In genomic region chr1:130740781-130741720, GRCm38 (mm10) we compare ENCODE assay signal across 8 mouse cellular contexts. TPM values are rescaled to one million over a fixed set of nuclear protein-coding genes. Genes with fewer than 3 reads are reported as not detected.
DNase-seq lines count a peak whose midpoint lies in the region; ATAC-seq lines count a peak whose summit lies in the region.

No protein-coding gene starts in this region.

- H3K27ac ChIP-seq in forebrain, embryonic 10.5 days, result peak overlapping the region; percentile 60
- H3K27ac ChIP-seq in forebrain, embryonic 12.5 days, result no peak overlapping the region

- H3K4me2 ChIP-seq in forebrain, embryonic 12.5 days, result no peak overlapping the region

- ATAC-seq in forebrain, embryonic 12.5 days (ENCODE audit: low FRiP score), result no peak

- H3K4me3 ChIP-seq in forebrain, embryonic 10.5 days, result no peak overlapping the region
- H3K4me3 ChIP-seq in forebrain, embryonic 12.5 days (replicated peaks), result no peak overlapping the region
- H3K4me3 ChIP-seq in erythroblast, embryonic 14.5 days (replicated peaks), result peak overlapping the region; percentile 74

- no peak for DNase-seq in forebrain, embryonic 10.5 days (ENCODE audit: extremely low spot score, low spot score)
- peak; percentile 95 for DNase-seq in 416B (ENCODE audit: low read depth)
- peak; percentile 38 to 63 for DNase-seq in layer of hippocampus, adult 8-10 months (ENCODE audit: low spot score in 2 of 2)
- peak; percentile 42 for DNase-seq in lung, postnatal 25 days (ENCODE audit: low spot score)
- peak; percentile 58 for DNase-seq in yolk sac, embryonic 10.5 days (ENCODE audit: low spot score)
- DNase-seq in kidney, adult 9 months, result no peak

- peaks cover 21% of the 10 kb centered on the region for H3K4me1 ChIP-seq in forebrain, embryonic 10.5 days
- no peaks in the 10 kb centered on the region for H3K4me1 ChIP-seq in forebrain, embryonic 12.5 days
- H3K4me1 ChIP-seq in erythroblast, embryonic 14.5 days (ENCODE audit: control insufficient read depth), result peaks cover 100% of the 10 kb centered on the region

- no peaks in the 10 kb centered on the region for H3K9me3 ChIP-seq in forebrain, embryonic 10.5 days
- H3K9me3 ChIP-seq in forebrain, embryonic 12.5 days, result no peaks in the 10 kb centered on the region
- H3K9me3 ChIP-seq in erythroblast, embryonic 14.5 days (ENCODE audit: control insufficient read depth, low read length), result no peaks in the 10 kb centered on the region

- no peaks in the 10 kb centered on the region for H3K36me3 ChIP-seq in forebrain, embryonic 10.5 days (replicated peaks)
- H3K36me3 ChIP-seq in forebrain, embryonic 12.5 days (replicated peaks), result no peaks in the 10 kb centered on the region
- peaks cover 99% of the 10 kb centered on the region for H3K36me3 ChIP-seq in erythroblast, embryonic 14.5 days (ENCODE audit: control insufficient read depth)

- no peaks in the 10 kb centered on the region for H3K27me3 ChIP-seq in forebrain, embryonic 10.5 days (ENCODE audit: poor library complexity, severe bottlenecking)
- H3K27me3 ChIP-seq in forebrain, embryonic 12.5 days, result no peaks in the 10 kb centered on the region
- no peaks in the 10 kb centered on the region for H3K27me3 ChIP-seq in erythroblast, embryonic 14.5 days (ENCODE audit: control insufficient read depth)

- H3K9ac ChIP-seq in forebrain, embryonic 12.5 days, result no peak overlapping the region

- 57% methylated on average over 15 of the region's 15 CpGs for WGBS in forebrain, embryonic 10.5 days
- 60% methylated on average over 15 of the region's 15 CpGs for WGBS in forebrain, embryonic 12.5 days

RNA-seq across cellular contexts. Expression of gene AA986860, which starts 9.3 kb away (rescaled TPM):
- polyA plus RNA-seq in forebrain, embryonic 10.5 days (2016; fragmentation: Nextera tagmentation; extraction: Ambion mirVana), result 0.42 and 0.64 TPM in 2 replicates
- polyA plus RNA-seq in forebrain, embryonic 12.5 days (2016; fragmentation: Nextera tagmentation; extraction: Ambion mirVana), result 0.33 and 0.45 TPM in 2 replicates
- 5.3 and 6.5 TPM in 2 replicates for polyA plus RNA-seq in erythroblast, embryonic 14.5 days (2012)
- total RNA-seq in layer of hippocampus, adult 8-10 months (2022), result 1 to 10 TPM; 1.4 to 2.2 (median 1.5) TPM

RNA-seq across cellular contexts. Expression of gene Pfkfb2, which starts 12.0 kb away (rescaled TPM):
- 4.5 and 5.7 TPM in 2 replicates for polyA plus RNA-seq in forebrain, embryonic 10.5 days (2016; fragmentation: Nextera tagmentation; extraction: Ambion mirVana)
- 14.0 and 14.3 TPM in 2 replicates for polyA plus RNA-seq in forebrain, embryonic 12.5 days (2016; fragmentation: Nextera tagmentation; extraction: Ambion mirVana)
- polyA plus RNA-seq in erythroblast, embryonic 14.5 days (2012), result 0.28 and 0.32 TPM in 2 replicates
- 10 to 100 TPM; 46.1 to 48.5 (median 48.2) TPM for total RNA-seq in layer of hippocampus, adult 8-10 months (2022)

RNA-seq across cellular contexts. Expression of gene Yod1, which starts 23.9 kb away (rescaled TPM):
- polyA plus RNA-seq in forebrain, embryonic 10.5 days (2016; fragmentation: Nextera tagmentation; extraction: Ambion mirVana), result 10.6 and 11.5 TPM in 2 replicates
- polyA plus RNA-seq in forebrain, embryonic 12.5 days (2016; fragmentation: Nextera tagmentation; extraction: Ambion mirVana), result 18.0 and 18.9 TPM in 2 replicates
- polyA plus RNA-seq in erythroblast, embryonic 14.5 days (2012), result 0.54 and 0.58 TPM in 2 replicates
- total RNA-seq in layer of hippocampus, adult 8-10 months (2022), result 10 to 100 TPM; 15.4 to 19.2 (median 17.2) TPM

RNA-seq across cellular contexts. Expression of gene Gm29427, which starts 25.5 kb away (rescaled TPM):
- polyA plus RNA-seq in forebrain, embryonic 10.5 days (2016; fragmentation: Nextera tagmentation; extraction: Ambion mirVana), result not detected in 2 replicates
- not detected in 2 replicates for polyA plus RNA-seq in forebrain, embryonic 12.5 days (2016; fragmentation: Nextera tagmentation; extraction: Ambion mirVana)
- not detected in 2 replicates for polyA plus RNA-seq in erythroblast, embryonic 14.5 days (2012)
- under 1 TPM in 1 of 4 experiments, not detected in 3; 0.29 TPM for total RNA-seq in layer of hippocampus, adult 8-10 months (2022)

RNA-seq across cellular contexts. Expression of gene Fcamr, which starts 59.7 kb away (rescaled TPM):
- polyA plus RNA-seq in forebrain, embryonic 10.5 days (2016; fragmentation: Nextera tagmentation; extraction: Ambion mirVana), result not detected in 2 replicates
- polyA plus RNA-seq in forebrain, embryonic 12.5 days (2016; fragmentation: Nextera tagmentation; extraction: Ambion mirVana), result not detected in 2 replicates
- polyA plus RNA-seq in erythroblast, embryonic 14.5 days (2012), result not detected in 2 replicates
- not detected for total RNA-seq in layer of hippocampus, adult 8-10 months (2022)

Comparison
In these comparisons a context has a peak if more than half of its experiments do, and no peak if none do; other contexts are left out.
1. DNase-seq: peak in 416B (single experiment), layer of hippocampus, adult 8-10 months (2 of 2), lung, postnatal 25 days (single experiment) and yolk sac, embryonic 10.5 days (single experiment); none in forebrain, embryonic 10.5 days (single experiment) and kidney, adult 9 months (single experiment).